Mouse (Mus musculus) brain, embryonic 14.5 days (tissue): ENCODE data around the gene Pgam1.

Experiments
- CTCF ChIP-seq: fragments of 200-500 bp; IDR thresholded peaks from 2 replicates; pipeline ENCODE4 v1.5.1; 2012; ENCODE audit warnings: inconsistent platforms, mild to moderate bottlenecking, moderate library complexity, borderline replicate concordance; ENCODE audit not compliant: insufficient read depth, insufficient read length; ENCODE audit errors: extremely low read depth
- POLR2A ChIP-seq: fragments of 200-500 bp; IDR thresholded peaks from 2 replicates; pipeline ENCODE4 v1.6.1; 2012; ENCODE audit warnings: mild to moderate bottlenecking, inconsistent platforms, borderline replicate concordance; ENCODE audit not compliant: poor library complexity, insufficient read depth, insufficient read length, severe bottlenecking; ENCODE audit errors: extremely low read depth

GRCm38 (mm10) chr19:41883882-41884281, 27.8 kb upstream of the Pgam1 start:
- TF ChIP-seq CTCF (no peak), POLR2A (no peak)
